Mouse (Mus musculus): ENCODE data around the gene Rsu1. TPM values are rescaled to one million over a fixed set of nuclear protein-coding genes. Genes with fewer than 3 reads are reported as not detected.

The Rsu1 gene
- polyA plus RNA-seq, 1 experiment, result 81.5 TPM

- no peak overlapping the region for H3K4me2 ChIP-seq (ENCODE audit: low read depth)
- no peaks in the 10 kb centered on the region for H3K27me3 ChIP-seq (ENCODE audit: control insufficient read depth, insufficient read depth, insufficient read length)
- no peaks in the 10 kb centered on the region for H3K36me3 ChIP-seq (ENCODE audit: control insufficient read depth, insufficient read depth)
- H3ac ChIP-seq (ENCODE audit: control insufficient read depth, insufficient read length), result no peak overlapping the region
- TF ChIP-seq MAX (IDR thresholded peaks at IDR 0.05; ENCODE audit: low read depth) (no peak), MYOD1 (IDR thresholded peaks at IDR 0.05; ENCODE audit: control insufficient read depth in 1 of 3, insufficient read length in 2 of 3, low read depth in 2 of 3) (no peak), USF1 (IDR thresholded peaks at IDR 0.05; ENCODE audit: low read depth) (no peak), POLR2A (IDR thresholded peaks at IDR 0.05; ENCODE audit: insufficient read length, low read depth) (no peak), POLR2AphosphoS2 (IDR thresholded peaks at IDR 0.05; ENCODE audit: insufficient read length, low read depth) (no peak), REST (IDR thresholded peaks at IDR 0.05; ENCODE audit: insufficient read depth, insufficient read length) (no peak), SRF (IDR thresholded peaks at IDR 0.05; ENCODE audit: control insufficient read depth, insufficient read length, low read depth) (no peak), CEBPB (IDR thresholded peaks at IDR 0.05; ENCODE audit: insufficient read depth, poor library complexity, severe bottlenecking) (no peak), TCF12 (IDR thresholded peaks at IDR 0.05; ENCODE audit: insufficient read depth, poor library complexity, severe bottlenecking) (no peak), E2F4 (IDR thresholded peaks at IDR 0.05; ENCODE audit: insufficient read depth) (no peak), MYOG (IDR thresholded peaks at IDR 0.05; ENCODE audit: control insufficient read depth in 1 of 3, insufficient read depth in 1 of 3, insufficient read length in 2 of 3, low read depth in 2 of 3) (no peak), TCF3 (IDR thresholded peaks at IDR 0.05; ENCODE audit: insufficient read length, low read depth) (no peak)
- no peak overlapping the region for H3K4me3 ChIP-seq
- H3K79me2 ChIP-seq (ENCODE audit: control insufficient read depth, insufficient read depth), result no peaks in the 10 kb centered on the region
Observed at GRCm38 (mm10) chr2:13094045-13094444, 177.2 kb downstream of the Rsu1 start.

- Histone ChIP-seq H3K4me3 (no peak overlapping the region), H3K36me3 (ENCODE audit: control insufficient read depth, insufficient read depth) (no peaks in the 10 kb centered on the region), H3K27me3 (ENCODE audit: control insufficient read depth, insufficient read depth, insufficient read length) (no peaks in the 10 kb centered on the region), H3K79me2 (ENCODE audit: control insufficient read depth, insufficient read depth) (no peaks in the 10 kb centered on the region), H3ac (ENCODE audit: control insufficient read depth, insufficient read length) (no peak overlapping the region), H3K4me2 (ENCODE audit: low read depth) (no peak overlapping the region)
- no peak for TF ChIP-seq USF1 (IDR thresholded peaks at IDR 0.05; ENCODE audit: low read depth)
- TF ChIP-seq MYOD1 (IDR thresholded peaks at IDR 0.05; ENCODE audit: control insufficient read depth in 1 of 3, insufficient read length in 2 of 3, low read depth in 2 of 3), result no peak
- TF ChIP-seq SRF (IDR thresholded peaks at IDR 0.05; ENCODE audit: control insufficient read depth, insufficient read length, low read depth), result no peak
- no peak for TF ChIP-seq REST (IDR thresholded peaks at IDR 0.05; ENCODE audit: insufficient read depth, insufficient read length)
- no peak for TF ChIP-seq MAX (IDR thresholded peaks at IDR 0.05; ENCODE audit: low read depth)
- TF ChIP-seq CEBPB (IDR thresholded peaks at IDR 0.05; ENCODE audit: insufficient read depth, poor library complexity, severe bottlenecking), result no peak
- TF ChIP-seq TCF3 (IDR thresholded peaks at IDR 0.05; ENCODE audit: insufficient read length, low read depth), result no peak
- no peak for TF ChIP-seq TCF12 (IDR thresholded peaks at IDR 0.05; ENCODE audit: insufficient read depth, poor library complexity, severe bottlenecking)
- TF ChIP-seq POLR2AphosphoS2 (IDR thresholded peaks at IDR 0.05; ENCODE audit: insufficient read length, low read depth), result no peak
- no peak for TF ChIP-seq MYOG (IDR thresholded peaks at IDR 0.05; ENCODE audit: control insufficient read depth in 1 of 3, insufficient read depth in 1 of 3, insufficient read length in 2 of 3, low read depth in 2 of 3)
- TF ChIP-seq E2F4 (IDR thresholded peaks at IDR 0.05; ENCODE audit: insufficient read depth), result no peak
- TF ChIP-seq POLR2A (IDR thresholded peaks at IDR 0.05; ENCODE audit: insufficient read length, low read depth), result no peak
Observed at GRCm38 (mm10) chr2:13093570-13093969, 177.6 kb downstream of the Rsu1 start.

- H3K36me3 ChIP-seq (ENCODE audit: control insufficient read depth, insufficient read depth), result no peaks in the 10 kb centered on the region
- no peak for TF ChIP-seq E2F4 (IDR thresholded peaks at IDR 0.05; ENCODE audit: insufficient read depth)
- no peak for TF ChIP-seq REST (IDR thresholded peaks at IDR 0.05; ENCODE audit: insufficient read depth, insufficient read length)
- TF ChIP-seq MYOD1 (IDR thresholded peaks at IDR 0.05; ENCODE audit: control insufficient read depth in 1 of 3, insufficient read length in 2 of 3, low read depth in 2 of 3), result no peak
- TF ChIP-seq POLR2AphosphoS2 (IDR thresholded peaks at IDR 0.05; ENCODE audit: insufficient read length, low read depth), result no peak
- no peak for TF ChIP-seq POLR2A (IDR thresholded peaks at IDR 0.05; ENCODE audit: insufficient read length, low read depth)
- TF ChIP-seq SRF (IDR thresholded peaks at IDR 0.05; ENCODE audit: control insufficient read depth, insufficient read length, low read depth), result no peak
- no peak for TF ChIP-seq CEBPB (IDR thresholded peaks at IDR 0.05; ENCODE audit: insufficient read depth, poor library complexity, severe bottlenecking)
- TF ChIP-seq MYOG (IDR thresholded peaks at IDR 0.05; ENCODE audit: control insufficient read depth in 1 of 3, insufficient read depth in 1 of 3, insufficient read length in 2 of 3, low read depth in 2 of 3), result no peak
- TF ChIP-seq TCF3 (IDR thresholded peaks at IDR 0.05; ENCODE audit: insufficient read length, low read depth), result no peak
- no peak for TF ChIP-seq MAX (IDR thresholded peaks at IDR 0.05; ENCODE audit: low read depth)
- no peak for TF ChIP-seq USF1 (IDR thresholded peaks at IDR 0.05; ENCODE audit: low read depth)
- TF ChIP-seq TCF12 (IDR thresholded peaks at IDR 0.05; ENCODE audit: insufficient read depth, poor library complexity, severe bottlenecking), result no peak
Observed at GRCm38 (mm10) chr2:13091399-13092015, 179.7 kb downstream of the Rsu1 start.

GRCm38 (mm10) chr2:13090841-13091240 lies 180.4 kb downstream of the Rsu1 start:
- TF ChIP-seq MAX (IDR thresholded peaks at IDR 0.05; ENCODE audit: low read depth), result no peak
- Histone ChIP-seq H3K36me3 (ENCODE audit: control insufficient read depth, insufficient read depth) (no peaks in the 10 kb centered on the region), H3K4me2 (ENCODE audit: low read depth) (no peak overlapping the region)

More at GRCm38 (mm10) chr2:13091399-13092015, 179.7 kb downstream of the Rsu1 start:
- H3K27me3 ChIP-seq (ENCODE audit: control insufficient read depth, insufficient read depth, insufficient read length), result no peaks in the 10 kb centered on the region
- H3K79me2 ChIP-seq (ENCODE audit: control insufficient read depth, insufficient read depth), result no peaks in the 10 kb centered on the region
- no peak overlapping the region for H3K4me3 ChIP-seq
- no peak overlapping the region for H3K4me2 ChIP-seq (ENCODE audit: low read depth)
- H3ac ChIP-seq (ENCODE audit: control insufficient read depth, insufficient read length), result no peak overlapping the region

GRCm38 (mm10) chr2:13089861-13090260 lies 181.4 kb downstream of the Rsu1 start:
- Histone ChIP-seq H3K36me3 (ENCODE audit: control insufficient read depth, insufficient read depth) (no peaks in the 10 kb centered on the region), H3K4me2 (ENCODE audit: low read depth) (no peak overlapping the region), H3K27me3 (ENCODE audit: control insufficient read depth, insufficient read depth, insufficient read length) (no peaks in the 10 kb centered on the region)

More at GRCm38 (mm10) chr2:13090841-13091240, 180.4 kb downstream of the Rsu1 start:
- Histone ChIP-seq H3K27me3 (ENCODE audit: control insufficient read depth, insufficient read depth, insufficient read length) (no peaks in the 10 kb centered on the region), H3K79me2 (ENCODE audit: control insufficient read depth, insufficient read depth) (no peaks in the 10 kb centered on the region), H3ac (ENCODE audit: control insufficient read depth, insufficient read length) (no peak overlapping the region), H3K4me3 (no peak overlapping the region)

More at GRCm38 (mm10) chr2:13089861-13090260, 181.4 kb downstream of the Rsu1 start:
- H3ac ChIP-seq (ENCODE audit: control insufficient read depth, insufficient read length), result no peak overlapping the region
- no peak for TF ChIP-seq MAX (IDR thresholded peaks at IDR 0.05; ENCODE audit: low read depth)
- no peak for TF ChIP-seq SRF (IDR thresholded peaks at IDR 0.05; ENCODE audit: control insufficient read depth, insufficient read length, low read depth)
- TF ChIP-seq MYOG (IDR thresholded peaks at IDR 0.05; ENCODE audit: control insufficient read depth in 1 of 3, insufficient read depth in 1 of 3, insufficient read length in 2 of 3, low read depth in 2 of 3), result no peak
- no peak for TF ChIP-seq CEBPB (IDR thresholded peaks at IDR 0.05; ENCODE audit: insufficient read depth, poor library complexity, severe bottlenecking)
- no peak for TF ChIP-seq E2F4 (IDR thresholded peaks at IDR 0.05; ENCODE audit: insufficient read depth)
- no peak overlapping the region for H3K4me3 ChIP-seq
- H3K79me2 ChIP-seq (ENCODE audit: control insufficient read depth, insufficient read depth), result no peaks in the 10 kb centered on the region

Data from myocyte (in vitro differentiated cells).